In the genomic region with DNA sequence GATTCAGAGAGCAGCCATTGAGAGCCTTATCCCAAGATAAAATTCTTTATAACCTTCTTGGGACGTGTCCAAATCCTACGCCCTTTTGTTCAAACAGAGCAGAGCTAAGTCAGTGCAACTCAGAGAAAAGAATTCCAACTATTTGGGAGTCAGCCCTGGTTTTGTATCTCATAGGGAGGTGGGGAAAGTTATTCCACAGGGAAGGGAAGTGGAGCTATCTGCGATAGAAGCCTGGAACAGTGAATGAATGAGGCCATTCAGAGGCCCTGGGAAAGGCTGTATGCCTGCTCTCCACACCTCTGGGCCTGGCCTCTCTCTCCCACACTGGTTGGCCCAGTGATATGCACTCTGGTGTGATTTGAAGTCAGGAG, we compare ENCODE assay signal across 8 mouse cellular contexts. TPM values are rescaled to one million over a fixed set of nuclear protein-coding genes. Genes with fewer than 3 reads are reported as not detected.
DNase-seq lines count a peak whose midpoint lies in the region; ATAC-seq and TF ChIP-seq lines count a peak whose summit lies in the region.

No protein-coding gene starts in this region.

- no peak for TF ChIP-seq POLR2A in kidney, adult 2 months (IDR thresholded peaks at IDR 0.05; ENCODE audit: low read depth, low read length)

- H3K9me3 ChIP-seq in forebrain, embryonic 14.5 days (replicated peaks; ENCODE audit: control insufficient read depth, low read length): no peaks in the 10 kb centered on the region
- H3K9me3 ChIP-seq in kidney, postnatal 0 days (replicated peaks; ENCODE audit: low read length): no peaks in the 10 kb centered on the region
- H3K9me3 ChIP-seq in midbrain, embryonic 11.5 days (ENCODE audit: control insufficient read depth, low read length): no peaks in the 10 kb centered on the region

- DNase-seq in kidney, adult 2 months: peak; percentile 62
- no peak for DNase-seq in kidney, adult 18-20 months
- DNase-seq in forebrain, embryonic 14.5 days (ENCODE audit: low spot score): peak; percentile 63
- DNase-seq in kidney, postnatal 0 days (ENCODE audit: low spot score): peak; percentile 89
- DNase-seq in midbrain, embryonic 11.5 days (ENCODE audit: low spot score, missing footprints): peak; percentile 82
- no peak for DNase-seq in left cerebral cortex, adult 18-20 months (ENCODE audit: low spot score in 2 of 2)
- no peak for DNase-seq in thymus, postnatal 25 days

- H3K27ac ChIP-seq in kidney, adult 2 months (ENCODE audit: insufficient read depth, low read depth, low read length): no peak overlapping the region
- peak overlapping the region; percentile 1; the same call in 1 of the 2 replicates for H3K27ac ChIP-seq in forebrain, embryonic 14.5 days (ENCODE audit: low read depth, low read length)
- H3K27ac ChIP-seq in kidney, postnatal 0 days: peak overlapping the region; percentile 74
- H3K27ac ChIP-seq in midbrain, embryonic 11.5 days (ENCODE audit: low read depth, low read length): no peak overlapping the region; the same call in 1 of the 2 replicates

- no peak overlapping the region for H3K4me2 ChIP-seq in forebrain, embryonic 14.5 days (ENCODE audit: low read length)
- H3K4me2 ChIP-seq in kidney, postnatal 0 days (ENCODE audit: low read length): no peak overlapping the region
- H3K4me2 ChIP-seq in midbrain, embryonic 11.5 days: no peak overlapping the region

- H3K4me3 ChIP-seq in kidney, adult 2 months (ENCODE audit: insufficient read depth, low read depth, low read length): no peak overlapping the region
- no peak overlapping the region for H3K4me3 ChIP-seq in forebrain, embryonic 14.5 days (ENCODE audit: low read depth, low read length)
- no peak overlapping the region for H3K4me3 ChIP-seq in kidney, postnatal 0 days (replicated peaks; ENCODE audit: low read depth, low read length)
- no peak overlapping the region for H3K4me3 ChIP-seq in midbrain, embryonic 11.5 days (ENCODE audit: low read depth, low read length)

- no peaks in the 10 kb centered on the region for H3K27me3 ChIP-seq in kidney, adult 2 months (replicated peaks; ENCODE audit: control insufficient read depth, insufficient read depth, low read length)
- no peaks in the 10 kb centered on the region for H3K27me3 ChIP-seq in forebrain, embryonic 14.5 days (replicated peaks; ENCODE audit: control insufficient read depth, insufficient read depth, low read length)
- H3K27me3 ChIP-seq in kidney, postnatal 0 days (ENCODE audit: insufficient read depth, low read length): no peaks in the 10 kb centered on the region
- no peaks in the 10 kb centered on the region for H3K27me3 ChIP-seq in midbrain, embryonic 11.5 days (ENCODE audit: control insufficient read depth, insufficient read depth, low read length)

- no peaks in the 10 kb centered on the region for H3K36me3 ChIP-seq in kidney, adult 2 months (ENCODE audit: control insufficient read depth, insufficient read depth, low read length)
- H3K36me3 ChIP-seq in forebrain, embryonic 14.5 days (ENCODE audit: control insufficient read depth, insufficient read depth, low read length): no peaks in the 10 kb centered on the region
- H3K36me3 ChIP-seq in kidney, postnatal 0 days (ENCODE audit: insufficient read depth, low read length): no peaks in the 10 kb centered on the region
- H3K36me3 ChIP-seq in midbrain, embryonic 11.5 days (ENCODE audit: control insufficient read depth, insufficient read depth, low read length): no peaks in the 10 kb centered on the region

- WGBS in kidney, adult 2 months: 22% methylated on average over 3 of the region's 3 CpGs
- WGBS in forebrain, embryonic 14.5 days: 7% methylated on average over 3 of the region's 3 CpGs
- WGBS in kidney, postnatal 0 days: 24% methylated on average over 3 of the region's 3 CpGs
- WGBS in midbrain, embryonic 11.5 days: 13% methylated on average over 3 of the region's 3 CpGs

- ATAC-seq in forebrain, embryonic 14.5 days: peak; percentile 63
- ATAC-seq in kidney, postnatal 0 days (replicated peaks; ENCODE audit: low FRiP score, low read depth): 0 out of 2 replicates have a peak, but pooled peaks have one; percentile 45
- peak; percentile 68 for ATAC-seq in midbrain, embryonic 11.5 days (ENCODE audit: low FRiP score)
- no peak for ATAC-seq in cerebellum, adult (ENCODE audit: insufficient number of reproducible peaks, low FRiP score, low TSS enrichment)

- no peak overlapping the region for H3K9ac ChIP-seq in forebrain, embryonic 14.5 days (ENCODE audit: low read length)
- no peak overlapping the region for H3K9ac ChIP-seq in kidney, postnatal 0 days (ENCODE audit: low read depth, low read length)
- no peak overlapping the region for H3K9ac ChIP-seq in midbrain, embryonic 11.5 days (ENCODE audit: low read length)

- H3K4me1 ChIP-seq in kidney, adult 2 months (ENCODE audit: control insufficient read depth, insufficient read depth, low read length): no peaks in the 10 kb centered on the region
- H3K4me1 ChIP-seq in forebrain, embryonic 14.5 days (ENCODE audit: control insufficient read depth, insufficient read depth, low read length): 0 out of 2 replicates have a peak, but pooled peaks cover 7% of the 10 kb centered on the region
- 0 out of 2 replicates have a peak, but pooled peaks cover 6% of the 10 kb centered on the region for H3K4me1 ChIP-seq in kidney, postnatal 0 days (replicated peaks; ENCODE audit: insufficient read depth, low read length)
- H3K4me1 ChIP-seq in midbrain, embryonic 11.5 days (ENCODE audit: control insufficient read depth, insufficient read depth, low read length): peaks cover 10% of the 10 kb centered on the region

- TF ChIP-seq CTCF in kidney, adult 2 months (conservative IDR thresholded peaks at IDR 0.05; ENCODE audit: insufficient read depth, insufficient read length, low read depth, low read length): no peak
- TF ChIP-seq CTCF in kidney, postnatal 0 days (IDR thresholded peaks at IDR 0.05; ENCODE audit: low read depth): no peak

RNA-seq across cellular contexts. Expression of a gene that starts 16.1 kb away (rescaled TPM):
- 1.4 and 3.7 TPM in 2 replicates for polyA plus RNA-seq in kidney, adult 2 months (2012; rRNA removed)
- polyA plus RNA-seq in forebrain, embryonic 14.5 days (2014; fragmentation: Nextera tagmentation; extraction: Ambion mirVana): 16.9 and 21.0 TPM in 2 replicates
- polyA plus RNA-seq in kidney, postnatal 0 days (2015; fragmentation: Nextera tagmentation; extraction: Ambion mirVana): 2.2 and 2.3 TPM in 2 replicates
- 9.2 and 11.1 TPM in 2 replicates for polyA plus RNA-seq in midbrain, embryonic 11.5 days (2014; fragmentation: Nextera tagmentation; extraction: Ambion mirVana)
- 10 to 100 TPM; 60.1 to 61.7 TPM for total RNA-seq in left cerebral cortex, adult 18-20 months (2021)

Comparison
In these comparisons a context has a peak if more than half of its experiments do, and no peak if none do; other contexts are left out.
1. DNase-seq: peak in kidney, adult 2 months (single experiment), forebrain, embryonic 14.5 days (single experiment), kidney, postnatal 0 days (single experiment) and midbrain, embryonic 11.5 days (single experiment); none in kidney, adult 18-20 months (single experiment), left cerebral cortex, adult 18-20 months (0 of 2) and thymus, postnatal 25 days (single experiment).
2. H3K27ac ChIP-seq: peak in forebrain, embryonic 14.5 days (single experiment) and kidney, postnatal 0 days (single experiment); none in kidney, adult 2 months (single experiment) and midbrain, embryonic 11.5 days (single experiment).